Mouse (Mus musculus) G1E-ER4 (cell line): ENCODE results near the gene Shisa2. TPM values are rescaled to one million over a fixed set of nuclear protein-coding genes. Genes with fewer than 3 reads are reported as not detected.

Experiments
- GATA1 ChIP-seq: IDR thresholded peaks from one replicate; pipeline ENCODE4 v1.8.0; 2012; ENCODE audit warnings: low read length, inconsistent platforms
- polyA plus RNA-seq: library from polyadenylated mRNA; stranded (reverse); fragments of >175 nt; gene quantifications from 2 replicates; pipeline ENCODE4 v1.2.3, GENCODE M21; 2012

Shisa2 gene
- polyA plus RNA-seq, 1 experiment = not detected

- TF ChIP-seq GATA1 = no peak
Measured at GRCm38 (mm10) chr14:59625806-59626364, 777 bp downstream of the Shisa2 start.

GRCm38 (mm10) chr14:59626711-59627110 lies 1.6 kb downstream of the Shisa2 start:
- TF ChIP-seq GATA1 = no peak

- TF ChIP-seq GATA1 = no peak
Measured at GRCm38 (mm10) chr14:59627142-59627680, 2.1 kb downstream of the Shisa2 start.

- no peak for TF ChIP-seq GATA1
Measured at GRCm38 (mm10) chr14:59627823-59628222, 2.7 kb downstream of the Shisa2 start.

- no peak for TF ChIP-seq GATA1
Measured at GRCm38 (mm10) chr14:59629308-59629707, 4.2 kb downstream of the Shisa2 start.

GRCm38 (mm10) chr14:59630096-59630495 lies 5.0 kb downstream of the Shisa2 start:
- TF ChIP-seq GATA1 = no peak

- no peak for TF ChIP-seq GATA1
Measured at GRCm38 (mm10) chr14:59632067-59632466, 7.0 kb downstream of the Shisa2 start.

- TF ChIP-seq GATA1 = no peak
Measured at GRCm38 (mm10) chr14:59633295-59633898, 8.3 kb downstream of the Shisa2 start.

GRCm38 (mm10) chr14:59633988-59634387 lies 8.9 kb downstream of the Shisa2 start:
- no peak for TF ChIP-seq GATA1

- no peak for TF ChIP-seq GATA1
Measured at GRCm38 (mm10) chr14:59638906-59639703, 14.0 kb downstream of the Shisa2 start.

GRCm38 (mm10) chr14:59641856-59642255 lies 16.7 kb downstream of the Shisa2 start:
- no peak for TF ChIP-seq GATA1

GRCm38 (mm10) chr14:59643582-59643981 lies 18.5 kb downstream of the Shisa2 start:
- TF ChIP-seq GATA1 = no peak

- TF ChIP-seq GATA1 = no peak
Measured at GRCm38 (mm10) chr14:59644166-59644565, 19.1 kb downstream of the Shisa2 start.

GRCm38 (mm10) chr14:59644896-59645295 lies 19.8 kb downstream of the Shisa2 start:
- no peak for TF ChIP-seq GATA1

- no peak for TF ChIP-seq GATA1
Measured at GRCm38 (mm10) chr14:59646826-59647697, 22.0 kb downstream of the Shisa2 start.
